Mouse (Mus musculus): Measurements from ENCODE around the gene Ogn.

GRCm38 (mm10) chr13:49651136-49651535, 43.3 kb downstream of the Ogn start:
- TF ChIP-seq CTCF (IDR thresholded peaks at IDR 0.05; ENCODE audit: borderline replicate concordance, extremely low read depth, insufficient read depth, insufficient read length) (no peak), POLR2A (IDR thresholded peaks at IDR 0.05; ENCODE audit: borderline replicate concordance, extremely low read depth, insufficient read depth, insufficient read length, poor library complexity, severe bottlenecking) (no peak)
